Mouse (Mus musculus): Measurements from ENCODE around the gene Gm36864.
"Not testable (repeated sequence)": the region's sequence is repeated elsewhere in the genome, so short reads cannot be mapped to it uniquely, and the experiment has no call there.

- TF ChIP-seq CTCF (IDR thresholded peaks at IDR 0.05; ENCODE audit: low read depth, low read length); POLR2A (IDR thresholded peaks at IDR 0.05; ENCODE audit: extremely low read depth, insufficient read depth, low read length): not testable (repeated sequence)
Observed at GRCm38 (mm10) chr7:44187936-44188335, 48.0 kb upstream of the Gm36864 start, which contains the start of gene Klk1b24.

All from liver, adult 2 months (tissue).